Mouse (Mus musculus) layer of hippocampus, adult 9-10 months (tissue): Measurements from ENCODE around the gene Kpna7.
"Not testable (repeated sequence)": the region's sequence is repeated elsewhere in the genome, so short reads cannot be mapped to it uniquely, and the experiment has no call there.

ENCODE experiments used
- DNase-seq: peaks from one replicate; pipeline ENCODE4 v3.0.0; 2022; ENCODE audit warnings: low spot score

Kpna7 gene

DNA sequence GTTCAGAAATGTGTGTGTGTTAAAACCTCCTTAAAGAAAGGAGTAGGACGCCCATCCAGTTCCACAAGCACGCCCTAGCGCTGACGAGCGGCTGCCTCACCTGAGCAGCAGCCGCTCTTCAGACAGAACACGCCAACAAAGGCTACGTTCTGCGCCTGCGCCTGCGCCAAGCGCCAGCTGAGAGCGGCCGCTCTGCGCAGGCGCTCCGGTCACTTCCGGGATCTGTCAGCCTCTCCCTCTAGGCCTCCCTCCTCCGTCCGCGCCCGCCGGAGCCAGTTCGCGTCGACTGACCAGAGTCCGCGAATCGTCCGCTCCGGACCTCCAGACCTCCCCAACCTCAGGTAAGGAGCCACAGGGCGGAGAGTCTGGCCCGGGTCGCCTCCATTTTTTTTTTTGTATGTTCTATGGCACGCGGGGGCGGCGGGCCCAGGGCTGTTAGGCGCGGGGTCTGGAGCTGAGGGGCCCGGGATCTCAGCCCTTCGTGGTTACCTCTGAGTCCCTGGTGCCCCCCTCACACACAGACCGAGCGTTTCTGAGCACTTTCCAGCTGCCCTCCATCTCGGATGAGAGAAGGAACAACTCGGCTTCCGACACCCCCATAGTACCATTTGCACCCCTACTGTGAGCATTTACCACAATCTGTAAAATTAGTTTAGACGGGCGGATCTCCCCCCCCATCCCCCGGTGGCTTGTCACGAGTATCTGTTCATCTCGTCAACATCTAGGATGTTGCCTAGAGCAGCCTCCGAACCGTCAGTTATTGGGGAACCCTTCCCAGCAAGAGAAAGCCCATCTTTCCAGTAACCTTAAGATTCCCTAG, at the start of gene Kpna7, which contains the start of gene Arpc1a:
Kpna7 (minus strand) TSS at position 399 of the 820 bp plus-strand sequence.
Arpc1a (plus strand) TSS at position 199 of the 820 bp plus-strand sequence.
- peak; percentile 46 for DNase-seq

DNA sequence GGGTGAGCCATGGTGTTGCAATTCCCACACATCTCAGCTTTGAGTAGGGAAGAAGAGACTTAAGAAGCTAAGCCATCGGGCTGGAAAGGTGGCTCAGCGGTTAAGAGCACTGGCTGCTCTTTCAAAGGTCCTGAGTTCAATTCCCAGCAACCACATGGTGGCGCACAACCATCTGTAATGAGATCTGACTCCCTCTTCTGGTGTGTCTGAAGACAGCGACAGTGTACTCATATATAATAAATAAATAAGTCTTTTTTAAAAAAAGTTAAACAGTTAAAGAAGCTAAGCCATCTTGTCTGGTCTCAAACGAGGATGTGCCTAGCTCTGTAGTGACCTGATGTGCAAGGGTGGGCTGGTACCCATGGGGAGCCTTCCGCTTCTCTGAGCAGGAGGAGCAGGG, 49.4 kb upstream of the Kpna7 start:
- DNase-seq, result not testable (repeated sequence)

DNA sequence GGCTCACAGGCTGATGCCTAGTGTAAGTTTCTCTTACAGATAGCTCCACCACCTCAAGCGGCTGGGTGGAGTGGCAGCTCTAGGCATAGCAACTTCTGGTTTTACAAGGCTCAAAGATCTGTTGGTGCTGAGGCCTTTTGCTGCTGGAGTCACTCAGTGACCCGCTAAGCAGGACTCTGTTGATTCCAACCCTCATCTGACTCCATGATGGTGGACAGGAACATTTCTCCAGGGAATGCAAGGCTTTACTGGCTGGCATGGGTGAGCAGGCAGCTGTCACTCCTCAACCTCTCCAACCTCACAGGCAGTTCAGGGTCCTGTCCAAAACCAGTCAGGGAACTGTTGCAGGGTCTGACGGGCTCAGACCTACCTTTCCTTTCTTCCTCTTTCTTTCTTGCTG, 47.2 kb upstream of the Kpna7 start:
- no peak for DNase-seq

DNA sequence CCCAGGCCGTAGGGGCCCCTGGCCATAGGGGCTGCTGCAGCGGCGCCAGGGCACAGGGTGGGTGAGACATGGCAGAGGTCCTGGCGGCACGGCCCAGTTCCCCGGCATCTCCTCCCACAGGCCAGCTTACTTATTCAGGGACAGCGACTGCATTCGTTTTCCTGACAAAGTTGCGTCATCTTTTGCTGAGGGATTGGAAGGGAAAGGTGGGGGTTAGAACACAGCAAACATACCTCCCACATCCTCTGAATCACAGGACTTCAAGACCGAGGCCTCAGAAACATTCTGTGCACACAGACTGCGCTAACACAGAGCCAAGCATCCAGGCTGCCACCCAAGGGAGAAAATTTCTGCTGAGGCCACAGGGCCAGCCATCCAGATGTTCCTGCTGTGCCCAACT, 46.4 kb upstream of the Kpna7 start:
- DNase-seq, result peak; percentile 45

DNA sequence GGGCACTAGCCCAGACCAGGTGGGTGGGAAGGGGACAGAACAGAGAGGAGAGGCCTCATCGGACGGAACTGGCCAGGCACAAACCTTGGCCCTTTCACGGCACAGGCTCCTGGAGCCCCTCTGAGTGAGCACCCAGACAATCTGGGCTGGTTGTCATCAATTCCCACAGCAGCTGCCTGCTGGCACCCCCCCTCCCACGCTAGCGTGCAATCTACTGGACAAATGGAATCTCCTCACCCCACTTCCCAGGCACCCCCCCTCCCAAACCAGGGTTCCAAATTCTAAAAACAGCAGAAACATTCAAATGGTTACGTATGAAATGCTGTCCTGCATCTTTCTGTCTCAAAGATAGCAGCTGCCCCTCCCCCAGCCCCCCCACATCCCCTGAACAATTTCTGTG, 45.9 kb upstream of the Kpna7 start:
- not testable (repeated sequence) for DNase-seq

DNA sequence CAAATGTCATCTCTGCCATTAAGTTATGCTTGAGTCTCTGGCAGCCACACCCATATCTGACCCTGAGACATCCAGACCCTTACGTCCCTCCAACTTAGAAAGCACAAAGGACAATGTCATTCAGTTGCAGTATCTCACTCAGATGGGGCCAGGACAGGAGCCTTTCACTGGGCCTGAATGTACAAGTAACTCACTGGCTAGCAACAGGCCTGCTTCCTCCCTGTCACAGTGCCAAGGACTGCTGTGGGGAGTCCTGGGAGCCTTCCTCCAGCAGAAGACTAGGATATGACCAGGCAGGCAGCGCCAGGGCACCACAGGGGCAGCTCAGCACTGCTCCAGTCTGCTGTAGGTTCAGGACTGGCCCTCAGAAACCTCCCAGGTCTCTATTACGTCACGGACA, 45.3 kb upstream of the Kpna7 start:
- no peak for DNase-seq

DNA sequence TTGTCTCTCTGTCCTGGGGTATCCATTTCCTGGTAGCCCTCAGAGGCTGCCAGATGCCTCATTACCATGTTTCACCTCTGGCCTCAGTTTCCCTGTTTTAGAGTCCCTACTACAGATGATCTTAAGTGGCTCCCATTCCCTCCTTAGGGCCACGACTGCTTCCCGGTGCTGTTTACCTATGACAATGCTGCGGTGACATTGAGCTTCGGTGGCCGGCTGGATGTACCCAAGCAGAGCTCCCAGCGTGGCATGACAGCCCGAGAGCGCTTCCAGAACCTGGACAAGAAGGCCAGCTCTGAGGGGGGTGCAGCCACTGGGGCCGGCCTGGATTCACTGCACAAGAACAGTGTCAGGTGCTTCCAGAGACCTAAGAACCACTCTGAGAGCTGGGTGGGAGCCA, 42.8 kb upstream of the Kpna7 start:
- DNase-seq, result no peak

DNA sequence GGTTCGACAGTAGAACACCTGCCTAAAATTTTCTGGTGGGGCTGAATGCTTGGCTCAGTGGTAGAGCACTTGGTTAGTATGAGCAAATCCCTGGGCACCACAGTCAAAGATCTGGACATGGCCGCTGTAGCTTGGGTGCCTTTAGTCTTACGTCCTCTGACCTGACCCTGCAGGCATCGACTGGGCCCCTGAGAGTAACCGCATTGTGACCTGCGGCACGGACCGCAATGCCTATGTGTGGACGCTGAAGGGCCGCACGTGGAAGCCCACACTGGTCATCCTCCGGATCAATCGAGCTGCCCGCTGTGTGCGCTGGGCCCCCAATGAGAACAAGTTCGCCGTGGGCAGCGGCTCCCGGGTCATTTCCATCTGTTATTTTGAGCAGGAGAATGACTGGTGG, 39.6 kb upstream of the Kpna7 start:
- DNase-seq, result no peak

DNA sequence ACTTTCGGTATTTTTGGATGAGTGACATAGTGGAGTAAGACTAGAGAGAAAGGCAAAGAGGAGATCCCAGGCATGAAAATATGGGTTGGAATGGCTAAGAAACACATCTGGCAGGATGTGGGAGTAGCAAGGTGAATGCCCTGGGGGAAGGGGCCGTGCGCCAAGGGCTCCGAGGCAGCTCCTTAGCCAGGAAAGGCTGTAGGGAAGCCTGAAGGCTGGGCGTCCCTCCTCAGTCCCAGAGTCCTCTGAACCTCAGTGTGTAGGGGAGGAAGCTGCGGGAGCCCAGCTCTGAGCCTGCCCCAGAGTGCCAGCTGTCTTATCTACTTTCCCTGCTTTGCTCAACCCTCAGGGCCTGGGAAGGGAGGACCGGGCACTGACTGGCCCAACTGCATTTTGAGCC, 37.1 kb upstream of the Kpna7 start:
- DNase-seq, result no peak

DNA sequence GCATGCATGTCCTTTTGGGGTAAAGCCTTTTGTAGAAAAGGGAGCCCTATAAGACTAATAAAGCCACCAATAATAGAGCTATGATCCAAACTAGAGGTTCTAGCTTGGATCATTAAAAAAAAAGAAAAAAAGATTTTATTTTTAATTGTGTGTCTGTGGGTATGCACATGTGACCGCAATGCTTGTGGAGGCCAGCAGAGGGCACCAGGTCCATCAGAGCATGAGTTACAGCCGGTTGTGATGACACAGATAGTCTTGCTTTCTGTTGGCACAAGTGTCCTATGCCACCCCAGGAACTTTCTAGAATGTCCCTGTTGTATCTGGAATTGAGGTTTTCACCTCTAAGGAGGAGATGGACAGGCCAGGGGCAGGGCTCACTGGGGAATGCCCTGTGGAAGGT, 35.6 kb upstream of the Kpna7 start:
- no peak for DNase-seq

DNA sequence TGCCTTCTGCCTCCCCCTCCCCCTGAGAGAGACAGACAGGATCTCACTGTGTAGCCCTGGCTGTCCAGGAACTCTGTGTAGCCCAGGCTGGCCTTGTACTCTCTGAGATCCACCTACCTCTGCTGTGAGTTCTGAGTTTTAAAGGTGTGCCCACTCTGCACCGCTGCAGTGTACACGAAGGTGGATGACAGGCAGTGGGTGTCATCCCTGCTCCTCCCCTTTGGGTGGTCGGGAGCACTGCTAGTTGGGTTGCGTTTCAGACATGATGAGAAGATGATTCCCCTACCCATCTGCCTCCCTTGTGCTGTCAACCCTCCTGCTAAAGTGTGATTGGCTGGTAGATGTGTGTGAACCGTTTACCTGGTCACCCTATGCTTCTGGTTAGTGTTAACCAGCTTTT, 34.6 kb upstream of the Kpna7 start:
- no peak for DNase-seq

DNA sequence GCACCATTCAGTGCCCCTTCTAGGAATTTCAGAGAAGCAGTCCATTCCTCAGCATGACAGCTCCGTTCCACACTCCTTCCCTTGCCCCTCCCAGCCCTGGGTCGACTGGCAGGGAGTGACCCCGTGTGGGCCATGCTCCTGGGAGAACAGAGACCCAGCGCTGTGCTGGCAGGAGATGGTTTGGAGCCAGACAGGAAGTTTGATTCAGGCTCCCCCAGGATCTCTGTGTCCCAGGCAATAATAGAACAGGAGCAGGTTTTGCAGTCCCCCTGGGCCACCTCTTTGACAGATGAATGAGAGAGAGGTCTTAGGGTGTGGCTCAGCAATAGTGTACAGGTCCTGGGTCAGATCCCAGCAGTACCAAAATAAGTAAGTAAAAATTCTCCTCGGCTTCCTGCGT, 34.2 kb upstream of the Kpna7 start:
- no peak for DNase-seq

DNA sequence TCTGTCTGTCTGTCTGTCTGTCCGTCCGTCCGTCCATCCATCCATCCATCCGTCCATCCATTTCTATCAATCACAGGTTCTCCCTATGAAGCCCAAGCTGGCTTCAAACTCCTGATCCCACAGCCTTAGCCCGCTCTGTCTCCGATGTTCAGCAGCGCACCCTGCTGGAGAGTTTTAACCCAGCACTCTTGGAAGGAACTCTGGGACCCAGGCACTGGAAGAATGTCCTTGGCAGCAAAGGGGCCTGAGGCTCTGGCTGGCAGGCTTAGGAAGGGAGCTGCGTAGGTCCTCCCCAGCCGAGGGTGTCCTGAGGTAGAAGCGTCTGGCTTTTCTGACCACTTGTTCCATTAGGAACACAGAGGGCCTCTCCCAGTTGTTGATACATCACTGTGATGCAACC, 33.1 kb upstream of the Kpna7 start:
- no peak for DNase-seq

DNA sequence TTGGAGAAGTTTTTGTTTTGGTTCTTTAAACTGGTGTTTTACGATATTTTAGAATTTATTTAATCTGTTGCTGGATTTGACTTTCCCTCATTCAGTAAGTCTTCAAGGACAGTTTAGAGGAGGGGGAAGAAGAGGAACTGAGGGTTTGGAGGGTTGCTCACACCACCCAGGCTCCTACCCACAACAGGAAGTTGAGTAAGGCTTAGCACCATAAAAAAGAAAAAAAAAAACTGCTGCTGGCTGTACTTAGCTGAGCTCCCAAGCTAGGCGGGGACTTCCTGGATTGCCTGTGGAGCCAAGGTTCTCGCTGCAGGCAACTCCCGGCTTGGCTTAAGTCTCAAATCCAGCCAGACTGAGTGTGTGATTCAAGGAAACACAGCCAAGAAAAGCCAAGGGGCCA, 32.5 kb upstream of the Kpna7 start:
- DNase-seq, result no peak

DNA sequence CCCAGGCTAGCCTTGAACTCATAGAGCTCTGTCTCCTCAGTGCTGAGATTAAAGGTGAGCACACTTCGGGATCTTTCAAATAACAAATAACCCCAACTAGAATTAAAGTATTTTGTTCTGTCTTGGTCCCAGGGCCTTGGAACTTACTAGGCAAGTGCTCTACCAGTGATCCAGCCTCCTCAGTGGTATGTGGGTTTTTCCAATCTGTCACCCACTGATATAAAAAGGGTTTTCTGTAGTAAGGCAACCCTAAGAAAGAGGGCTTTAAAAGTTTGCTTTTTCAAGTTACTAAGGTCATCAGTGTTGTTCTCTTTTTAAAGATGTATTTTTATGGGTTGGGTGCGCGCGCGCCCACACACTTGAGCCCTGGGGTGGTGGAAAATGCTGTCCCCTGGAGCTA, 31.9 kb upstream of the Kpna7 start:
- DNase-seq, result no peak

DNA sequence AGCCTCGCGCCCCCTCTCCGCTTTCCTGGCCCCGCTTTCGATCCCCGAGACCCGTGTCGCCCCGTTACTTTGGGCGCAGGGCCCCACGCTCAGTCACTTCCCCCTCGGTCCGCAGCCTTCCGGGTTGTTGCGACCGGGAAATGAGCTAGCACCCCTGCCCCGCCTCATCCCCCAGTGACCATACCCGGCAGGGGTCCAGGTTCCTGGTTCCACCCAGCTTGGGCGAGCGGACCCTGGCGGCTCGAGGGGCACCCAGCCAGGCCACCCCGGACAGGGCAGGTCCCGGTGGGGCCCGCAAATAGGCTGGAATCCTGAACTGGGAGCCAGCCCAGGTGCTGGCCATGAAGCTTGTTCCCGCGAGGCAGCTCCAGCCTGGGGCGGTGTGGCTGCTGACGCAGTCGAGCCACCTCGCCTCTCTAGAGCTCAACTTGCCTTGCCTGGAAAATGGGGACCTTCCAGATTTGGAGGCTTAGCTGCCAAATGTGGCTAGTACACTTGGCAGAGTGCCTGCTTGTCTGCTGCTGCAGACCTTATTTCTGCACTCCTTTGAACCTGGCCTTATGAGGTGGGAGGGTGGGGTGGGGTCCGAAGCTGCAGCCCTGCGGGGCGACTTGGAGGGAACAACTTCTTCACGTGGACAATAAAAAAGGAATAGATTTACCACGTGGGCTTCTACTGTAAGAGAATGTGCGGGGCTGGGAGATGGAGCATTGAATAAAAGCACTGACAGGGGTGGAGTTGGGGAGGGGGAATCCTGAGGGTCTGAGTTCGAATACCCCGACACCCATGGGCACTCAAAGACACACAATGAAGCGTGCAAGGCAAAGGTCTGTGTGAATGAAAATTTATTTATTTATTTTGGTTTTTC, 31.0 kb upstream of the Kpna7 start:
- no peak for DNase-seq

DNA sequence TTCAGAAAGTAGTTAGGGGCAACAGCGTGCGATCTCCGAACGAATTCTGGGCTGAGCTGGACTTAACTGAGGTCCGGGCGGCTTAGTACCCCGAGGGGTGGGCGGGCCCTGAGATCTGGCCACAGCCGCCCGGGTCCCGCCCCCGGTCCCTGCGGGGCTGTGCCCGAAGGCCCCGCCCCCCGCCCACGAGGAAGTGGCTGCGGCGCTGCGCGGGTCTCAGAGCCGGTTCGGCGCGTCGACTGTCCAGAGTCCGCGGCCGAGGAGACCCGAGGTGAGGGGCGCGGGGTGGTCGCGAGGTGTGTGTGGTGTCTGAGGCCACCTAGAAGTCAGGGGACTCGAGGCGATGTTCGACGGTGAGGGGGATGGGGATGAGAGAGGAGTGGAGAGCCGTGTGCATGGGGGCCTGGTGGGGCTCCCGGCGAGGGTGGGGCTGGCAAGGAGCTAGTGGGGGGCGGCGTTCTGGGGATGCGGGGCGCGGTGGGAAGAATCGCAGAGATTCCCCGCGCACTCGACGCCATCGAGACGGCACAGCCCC, 30.3 kb upstream of the Kpna7 start, which contains the start of gene Arpc1b:
Arpc1b (plus strand) TSS at position 145 of the 535 bp plus-strand sequence.
- DNase-seq, result no peak

DNA sequence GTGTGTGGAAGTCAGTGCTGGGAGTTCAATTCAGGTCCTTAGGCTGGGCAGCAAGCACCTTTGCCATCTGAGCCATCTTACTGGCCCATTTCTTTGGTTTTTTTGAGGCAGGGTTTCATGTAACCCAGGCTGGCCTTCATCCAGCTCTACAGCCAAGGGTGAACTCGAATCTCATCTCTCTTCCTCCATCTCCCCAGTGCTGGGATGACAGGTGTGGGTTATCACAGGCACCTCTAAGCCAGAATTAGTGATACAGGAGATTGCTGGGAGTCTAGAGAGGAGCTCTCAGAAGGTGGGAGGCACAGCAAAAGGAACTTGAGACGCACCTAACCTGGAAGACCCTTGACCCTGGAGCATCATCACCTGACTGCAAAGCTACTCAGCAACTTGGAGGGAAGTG, 29.6 kb upstream of the Kpna7 start:
- DNase-seq, result no peak

DNA sequence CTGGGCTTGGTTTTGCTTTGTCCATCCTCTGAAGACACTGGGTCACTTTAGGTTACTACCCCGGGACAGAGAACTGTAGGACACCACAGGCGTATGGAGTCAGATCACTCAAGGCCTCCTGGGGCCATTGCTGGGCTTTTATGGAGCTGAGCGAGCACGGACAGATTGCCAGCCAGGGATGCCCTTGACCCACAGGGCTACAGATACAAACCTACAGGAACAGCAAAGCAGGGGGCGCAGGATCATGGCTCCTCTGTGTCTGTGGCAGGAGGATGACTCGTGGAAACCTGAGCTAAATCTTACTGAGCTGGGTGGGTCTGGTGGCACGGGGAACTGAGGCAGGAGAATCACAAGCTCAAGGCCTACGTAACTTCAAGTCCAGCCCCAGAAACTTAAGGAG, 28.7 kb upstream of the Kpna7 start:
- no peak for DNase-seq

DNA sequence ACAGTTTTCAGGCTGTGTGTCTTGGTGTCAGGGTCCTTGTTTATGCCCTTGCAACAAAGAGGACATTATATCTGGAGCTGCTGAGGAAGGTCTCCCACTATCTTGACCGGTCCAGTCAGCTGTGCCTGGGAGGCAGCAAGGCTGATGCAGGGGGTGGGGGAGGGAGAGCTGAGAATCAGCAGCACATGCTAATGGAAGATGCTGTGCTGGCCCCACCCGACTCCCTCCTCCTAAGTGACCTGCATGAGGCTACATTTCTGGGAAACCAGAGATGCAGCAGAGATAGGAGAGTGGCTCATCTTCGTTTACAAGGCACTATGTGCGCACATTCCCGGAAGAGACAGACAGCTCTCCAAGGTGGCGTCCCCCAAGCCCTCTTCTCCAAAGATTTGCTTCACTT, 26.6 kb upstream of the Kpna7 start:
- DNase-seq, result no peak

DNA sequence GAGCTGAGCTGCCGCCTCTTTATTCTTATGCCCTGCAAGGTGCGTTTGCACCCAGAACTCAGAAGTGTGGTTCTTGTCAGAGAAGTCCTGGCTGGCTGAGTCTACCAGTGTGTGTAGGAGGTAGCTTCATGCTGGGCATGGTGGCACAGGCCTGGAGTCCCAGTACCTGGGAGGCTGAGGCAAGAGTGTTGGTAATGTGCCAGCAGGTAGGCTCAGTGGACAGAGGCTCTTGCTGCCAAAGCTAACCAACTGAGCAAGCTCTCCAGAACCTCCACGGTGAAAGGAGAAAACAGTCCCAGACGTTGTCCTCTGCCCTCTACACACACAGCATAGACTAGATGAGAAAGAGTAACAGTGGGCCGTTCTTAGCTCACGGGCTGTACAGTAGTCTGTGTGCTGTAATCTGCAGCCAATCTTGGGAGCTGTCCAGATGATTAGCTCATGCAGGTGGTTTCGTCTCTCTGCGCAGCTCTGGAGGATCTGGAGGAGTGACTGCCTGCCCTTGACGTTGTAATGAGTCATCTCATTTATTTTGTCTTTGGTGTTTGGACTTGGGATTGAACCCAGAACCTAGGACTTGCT, 22.0 kb upstream of the Kpna7 start:
- DNase-seq, result no peak

DNA sequence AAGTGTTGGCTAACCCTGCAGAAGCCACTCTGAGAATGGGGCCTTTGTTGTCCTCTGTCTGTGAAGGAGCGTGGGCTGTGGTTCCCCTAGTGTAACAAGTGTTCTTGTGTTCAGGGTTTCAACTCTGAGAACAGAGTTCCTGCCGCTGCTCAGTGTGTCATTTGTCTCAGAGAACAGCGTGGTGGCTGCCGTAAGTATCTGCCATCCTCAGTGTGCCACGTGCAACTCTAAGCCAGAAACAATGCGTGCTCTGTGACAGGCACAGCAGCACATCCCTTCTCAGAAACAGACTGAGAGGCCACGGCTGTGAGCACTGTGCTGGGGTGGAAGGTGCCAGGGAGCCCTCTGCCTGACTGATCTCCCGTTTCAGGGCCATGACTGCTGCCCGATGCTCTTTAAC, 20.5 kb upstream of the Kpna7 start:
- DNase-seq, result no peak

DNA sequence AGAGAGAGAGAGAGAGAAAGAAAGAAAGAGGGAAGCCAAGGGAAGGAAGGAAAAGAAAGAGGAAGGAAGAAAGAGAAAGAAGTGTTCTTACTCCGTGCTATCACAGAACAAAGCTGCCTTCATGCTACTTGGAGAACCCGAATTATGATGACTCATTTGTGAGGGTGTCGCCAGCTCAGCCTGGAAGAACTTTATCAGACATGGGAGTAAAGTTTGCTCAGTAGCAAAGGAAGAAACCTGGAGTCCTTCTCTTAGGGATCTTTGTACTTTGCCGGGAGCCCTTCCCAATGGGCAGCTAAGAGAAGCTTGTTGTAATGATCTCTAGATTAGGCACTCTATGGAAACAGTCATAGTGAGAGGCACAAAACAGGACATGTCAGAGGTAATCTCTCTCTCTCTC, 18.9 kb upstream of the Kpna7 start:
- DNase-seq, result no peak
